Mouse (Mus musculus) lung, adult 2 months (tissue): ENCODE measurements around the gene Elf1.

Experiments used
- CTCF ChIP-seq: fragments of 200-500 bp; IDR thresholded peaks from 2 replicates; pipeline ENCODE4 v1.5.1; 2011; ENCODE audit warnings: mild to moderate bottlenecking, low read length, control low read depth; ENCODE audit not compliant: insufficient read depth
- POLR2A ChIP-seq: fragments of 200-500 bp; IDR thresholded peaks from 2 replicates; pipeline ENCODE4 v1.6.1; 2011; ENCODE audit warnings: low read depth, mild to moderate bottlenecking, control low read depth, low read length, borderline replicate concordance; ENCODE audit errors: extremely low read depth

- TF ChIP-seq POLR2A (0 out of 2 replicates have a peak, but pooled peaks have one; percentile 11), CTCF (no peak)
Observed at GRCm38 (mm10) chr14:79535318-79535717, 54.3 kb downstream of the Elf1 start.
